Mouse (Mus musculus) G1E-ER4 (cell line): ENCODE data around the gene Lin54. TPM values are rescaled to one million over a fixed set of nuclear protein-coding genes. Genes with fewer than 3 reads are reported as not detected.
A peak's percentile ranks its signal among the peaks of the same experiment; 100 is the strongest.

Source experiments
- GATA1 ChIP-seq: IDR thresholded peaks from one replicate; pipeline ENCODE4 v1.8.0; 2012; ENCODE audit warnings: low read length, inconsistent platforms
- polyA plus RNA-seq: library from polyadenylated mRNA; stranded (reverse); fragments of >175 nt; gene quantifications from 2 replicates; pipeline ENCODE4 v1.2.3, GENCODE M21; 2012

The Lin54 gene
- polyA plus RNA-seq, 1 experiment = 2.1 TPM

DNA sequence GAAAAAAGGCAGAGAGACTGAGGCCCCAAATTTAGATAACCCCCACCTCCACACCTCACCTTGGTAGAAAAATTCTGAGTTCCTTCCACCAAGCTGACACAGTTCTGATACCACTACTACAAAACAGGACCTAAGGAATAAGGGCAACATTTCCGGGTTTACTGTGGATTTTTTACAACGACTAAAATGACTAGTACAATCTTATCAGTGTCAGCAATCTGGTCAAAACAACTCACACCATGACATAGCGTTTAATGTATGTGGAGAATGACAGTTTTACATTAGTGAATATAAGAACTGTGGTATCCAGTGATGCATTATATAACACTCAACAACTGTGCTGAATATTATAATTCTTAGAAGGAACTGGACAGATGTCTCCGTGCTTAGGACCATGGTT, 828 bp upstream of the Lin54 start:
- peak; percentile 85 for TF ChIP-seq GATA1

- no peak for TF ChIP-seq GATA1
Measured at GRCm38 (mm10) chr5:100499831-100500304, 571 bp downstream of the Lin54 start.

DNA sequence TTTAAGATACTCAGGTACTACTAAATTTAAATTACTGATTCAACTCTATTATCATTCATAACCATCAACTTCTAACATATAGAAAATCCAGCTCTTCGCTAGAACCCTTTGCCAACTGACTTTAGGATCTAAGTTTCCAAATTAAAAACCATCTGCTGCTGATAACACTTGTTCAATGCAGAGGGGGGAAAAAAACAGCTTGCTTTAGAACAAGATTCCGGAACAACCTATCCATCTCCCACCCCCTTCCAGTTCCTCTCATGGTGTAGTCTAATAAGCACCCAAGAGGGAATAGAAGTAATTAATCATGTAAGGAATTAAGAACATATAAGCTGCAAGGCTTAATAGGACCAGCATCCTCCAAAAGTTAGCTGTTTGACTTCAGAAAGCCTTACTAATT, 1.2 kb downstream of the Lin54 start:
- TF ChIP-seq GATA1 = no peak

DNA sequence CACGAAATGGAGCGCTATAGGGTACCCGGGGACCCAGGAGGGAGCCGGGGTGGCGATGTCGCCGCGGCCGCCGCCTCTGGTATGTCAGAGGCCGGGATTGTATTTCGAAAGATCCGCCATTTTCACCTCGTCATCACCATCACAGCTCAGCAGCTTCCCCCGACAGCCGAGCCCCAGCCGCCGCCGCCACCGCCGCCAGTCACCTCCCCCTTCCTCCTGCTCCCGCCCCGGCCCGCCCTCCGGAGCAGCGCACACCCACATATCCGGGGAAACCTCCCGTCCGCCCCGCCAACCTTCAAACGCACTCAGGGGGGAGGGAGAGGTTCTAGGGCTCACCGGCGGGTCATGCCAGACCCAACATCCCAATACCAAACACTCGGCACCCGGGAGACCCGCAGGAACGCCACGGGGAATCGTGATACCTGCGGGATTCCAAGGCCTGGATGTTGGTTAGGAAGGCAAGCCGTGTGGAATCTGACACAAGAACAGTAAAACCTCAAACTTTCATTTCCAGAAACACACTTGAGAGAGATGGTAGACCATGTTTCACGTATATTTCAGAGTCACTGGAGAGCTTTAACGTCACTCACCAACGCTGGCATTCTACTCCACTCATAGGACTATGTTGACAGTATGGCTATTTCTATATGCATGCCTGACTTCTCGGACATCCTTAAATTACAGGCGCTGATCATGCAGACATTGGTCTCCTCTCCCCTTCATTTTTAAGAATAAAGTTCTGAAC, 1.8 kb downstream of the Lin54 start:
- TF ChIP-seq GATA1 = no peak

DNA sequence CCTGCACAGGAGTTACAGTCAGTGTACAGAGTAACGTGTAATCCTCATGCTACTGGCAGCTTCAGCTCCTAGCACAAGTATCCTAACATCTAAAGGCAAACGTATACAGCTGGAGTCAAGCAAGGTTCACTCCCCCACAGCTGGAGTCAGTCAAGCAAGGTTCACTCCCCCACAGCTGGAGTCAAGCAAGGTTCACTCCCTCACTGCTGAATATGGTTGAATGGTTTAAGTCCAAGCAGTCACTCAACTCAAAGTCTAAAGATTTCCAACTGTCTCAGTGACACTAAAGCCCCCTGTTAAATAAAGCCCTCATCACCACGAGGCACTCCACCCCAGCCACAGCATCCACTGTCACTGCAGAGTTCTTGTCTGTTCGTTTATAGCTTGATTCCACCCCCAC, 8.7 kb downstream of the Lin54 start:
- TF ChIP-seq GATA1 = no peak

DNA sequence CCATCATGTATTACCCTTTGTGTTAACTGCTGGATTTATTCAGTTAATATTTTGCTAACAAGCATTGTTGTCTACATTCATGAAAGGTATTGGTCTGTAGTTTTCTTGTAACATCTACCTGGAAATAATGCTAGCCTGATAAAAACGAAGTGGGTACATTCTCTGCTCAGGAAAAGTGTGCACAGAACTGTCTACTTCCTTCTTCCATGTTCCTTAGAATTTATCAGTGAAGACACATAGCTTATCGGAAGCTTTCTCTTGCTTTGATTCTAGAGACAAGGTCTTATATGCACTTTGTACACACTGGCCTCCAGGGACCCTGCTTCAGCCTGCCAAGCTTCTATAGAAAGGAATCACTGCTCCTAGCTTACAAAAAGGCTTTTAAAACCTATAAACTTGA, 11.1 kb downstream of the Lin54 start:
- no peak for TF ChIP-seq GATA1

GRCm38 (mm10) chr5:100488231-100488630, 12.2 kb downstream of the Lin54 start:
- TF ChIP-seq GATA1 = no peak

- no peak for TF ChIP-seq GATA1
Measured at GRCm38 (mm10) chr5:100487120-100487519, 13.3 kb downstream of the Lin54 start.

- no peak for TF ChIP-seq GATA1
Measured at GRCm38 (mm10) chr5:100483569-100483968, 16.9 kb downstream of the Lin54 start.

- no peak for TF ChIP-seq GATA1
Measured at GRCm38 (mm10) chr5:100477604-100478003, 22.8 kb downstream of the Lin54 start.

- TF ChIP-seq GATA1 = no peak
Measured at GRCm38 (mm10) chr5:100476328-100476727, 24.1 kb downstream of the Lin54 start.

GRCm38 (mm10) chr5:100467336-100467735, 33.1 kb downstream of the Lin54 start:
- TF ChIP-seq GATA1 = no peak

DNA sequence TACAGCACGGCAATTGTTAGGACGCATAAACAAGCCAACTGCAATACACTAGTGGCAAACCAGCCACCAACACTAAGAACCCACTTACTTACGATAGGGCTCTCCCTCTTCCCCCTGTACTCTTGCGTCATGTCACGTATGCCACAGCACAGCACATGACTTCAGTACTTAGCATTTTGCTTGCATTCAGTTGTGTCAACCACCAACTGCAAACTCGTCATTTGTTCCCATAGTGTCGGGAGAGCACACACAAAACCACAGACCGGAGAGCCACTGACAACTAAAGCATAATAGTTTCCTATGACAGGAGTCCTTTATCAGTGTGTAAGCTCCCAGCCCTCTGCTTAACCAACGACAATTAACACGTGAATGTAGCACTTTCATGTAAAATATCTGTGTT, 33.8 kb downstream of the Lin54 start:
- TF ChIP-seq GATA1 = no peak

GRCm38 (mm10) chr5:100462374-100462773, 38.1 kb downstream of the Lin54 start:
- TF ChIP-seq GATA1 = no peak

- no peak for TF ChIP-seq GATA1
Measured at GRCm38 (mm10) chr5:100461526-100461925, 38.9 kb downstream of the Lin54 start.

- TF ChIP-seq GATA1 = no peak
Measured at GRCm38 (mm10) chr5:100459468-100459867, 41.0 kb downstream of the Lin54 start.

GRCm38 (mm10) chr5:100451871-100452270, 48.6 kb downstream of the Lin54 start:
- no peak for TF ChIP-seq GATA1

DNA sequence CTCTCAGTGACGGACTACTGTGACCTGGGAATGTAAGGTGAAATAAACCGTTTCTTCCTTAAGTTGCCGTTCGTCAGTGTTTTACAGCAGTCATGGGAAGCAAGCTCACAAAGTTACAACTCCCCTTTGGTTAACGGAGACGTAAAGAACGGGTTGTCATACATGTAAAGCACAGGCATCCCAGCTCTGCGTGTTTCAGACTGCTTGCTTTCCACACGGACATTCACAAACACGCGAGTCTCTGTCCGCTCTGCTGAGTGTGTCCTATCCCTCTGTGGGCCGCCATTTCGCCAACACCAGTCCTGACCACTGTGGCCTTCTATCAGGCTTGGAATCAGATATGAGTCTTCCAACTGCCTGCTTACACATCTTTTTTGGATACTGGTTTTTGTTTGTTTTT, 61.6 kb downstream of the Lin54 start:
- no peak for TF ChIP-seq GATA1

DNA sequence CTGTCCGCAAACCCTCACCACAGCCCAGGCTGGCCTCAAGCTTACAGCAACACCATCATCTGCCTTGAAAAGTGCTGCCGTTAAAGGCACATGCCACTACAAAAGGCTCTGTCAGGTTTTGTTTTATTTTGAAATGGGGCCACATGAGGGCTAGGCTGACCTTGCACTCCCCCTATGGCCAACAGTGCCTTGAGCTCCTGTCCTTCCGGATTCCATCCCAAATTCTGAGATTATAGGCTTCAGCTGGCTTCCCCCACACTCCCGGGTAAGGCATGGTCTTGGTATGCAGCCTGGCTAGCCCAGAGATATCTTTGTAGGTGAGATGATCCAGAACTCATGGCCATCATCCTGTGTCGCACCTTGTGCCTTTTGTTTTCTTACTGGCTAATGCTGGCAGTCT, 62.5 kb downstream of the Lin54 start:
- no peak for TF ChIP-seq GATA1
